In genomic region chr1:191182431-191183162, GRCm38 (mm10) we compare ENCODE assay signal across 8 mouse cellular contexts. TPM values are rescaled to one million over a fixed set of nuclear protein-coding genes. Genes with fewer than 3 reads are reported as not detected.
DNase-seq lines count a peak whose midpoint lies in the region; ATAC-seq and TF ChIP-seq lines count a peak whose summit lies in the region.

No protein-coding gene starts in this region.

- peaks cover 86% of the 10 kb centered on the region for H3K4me1 ChIP-seq in embryonic facial prominence, embryonic 10.5 days
- peaks cover 54% of the 10 kb centered on the region for H3K4me1 ChIP-seq in heart, embryonic 11.5 days (ENCODE audit: control insufficient read depth, insufficient read depth, low read length)
- peaks cover 29% of the 10 kb centered on the region for H3K4me1 ChIP-seq in lung, embryonic 14.5 days (ENCODE audit: insufficient read depth)
- H3K4me1 ChIP-seq in neural tube, embryonic 14.5 days (ENCODE audit: control insufficient read depth, insufficient read depth, low read length), result peaks cover 28% of the 10 kb centered on the region

- under 1% methylated on average over 61 of the region's 61 CpGs for WGBS in embryonic facial prominence, embryonic 10.5 days
- WGBS in heart, embryonic 11.5 days (ENCODE audit: insufficient replicate concordance), result under 1% methylated on average over 61 of the region's 61 CpGs
- under 1% methylated on average over 61 of the region's 61 CpGs for WGBS in lung, embryonic 14.5 days
- under 1% methylated on average over 61 of the region's 61 CpGs for WGBS in neural tube, embryonic 14.5 days

- H3K27ac ChIP-seq in embryonic facial prominence, embryonic 10.5 days (replicated peaks), result peak overlapping the region; percentile 70
- H3K27ac ChIP-seq in heart, embryonic 11.5 days (ENCODE audit: low read depth, low read length), result peak overlapping the region; percentile 83
- H3K27ac ChIP-seq in lung, embryonic 14.5 days (ENCODE audit: low read depth), result peak overlapping the region; percentile 79
- peak overlapping the region; percentile 44; the same call in 1 of the 2 replicates for H3K27ac ChIP-seq in neural tube, embryonic 14.5 days (ENCODE audit: low read depth, low read length)

- H3K9me3 ChIP-seq in embryonic facial prominence, embryonic 10.5 days, result no peaks in the 10 kb centered on the region
- H3K9me3 ChIP-seq in heart, embryonic 11.5 days (replicated peaks; ENCODE audit: control insufficient read depth, low read length), result no peaks in the 10 kb centered on the region
- H3K9me3 ChIP-seq in lung, embryonic 14.5 days (ENCODE audit: low read depth, low read length), result no peaks in the 10 kb centered on the region
- H3K9me3 ChIP-seq in neural tube, embryonic 14.5 days (ENCODE audit: control insufficient read depth, low read length), result no peaks in the 10 kb centered on the region

- TF ChIP-seq CTCF in lung, embryonic 14.5 days (IDR thresholded peaks at IDR 0.05; ENCODE audit: low read depth), result peak; percentile 62

- peak; percentile 25 for DNase-seq in 3T3-L1 (ENCODE audit: low read depth, low spot score)
- DNase-seq in adrenal gland, adult 18-20 months (ENCODE audit: low spot score in 2 of 2), result peak; percentile 61
- DNase-seq in embryonic facial prominence, embryonic 10.5 days (ENCODE audit: low spot score), result peak; percentile 81
- peak; percentile 67 for DNase-seq in kidney, adult 9 months
- peak; percentile 87 for DNase-seq in lung, embryonic 14.5 days
- peak; percentile 49 to 68 for DNase-seq in urinary bladder, postnatal 4 days (ENCODE audit: low spot score in 2 of 2)

- peak overlapping the region; percentile 73 for H3K4me3 ChIP-seq in embryonic facial prominence, embryonic 10.5 days
- H3K4me3 ChIP-seq in heart, embryonic 11.5 days (ENCODE audit: low read depth, low read length), result peak overlapping the region; percentile 66
- peak overlapping the region; percentile 60 for H3K4me3 ChIP-seq in lung, embryonic 14.5 days (ENCODE audit: low read depth, low read length)
- H3K4me3 ChIP-seq in neural tube, embryonic 14.5 days (ENCODE audit: low read depth, low read length), result peak overlapping the region; percentile 40

- H3K36me3 ChIP-seq in embryonic facial prominence, embryonic 10.5 days (replicated peaks), result no peaks in the 10 kb centered on the region
- H3K36me3 ChIP-seq in heart, embryonic 11.5 days (ENCODE audit: control insufficient read depth, insufficient read depth, low read length), result no peaks in the 10 kb centered on the region
- no peaks in the 10 kb centered on the region for H3K36me3 ChIP-seq in lung, embryonic 14.5 days (ENCODE audit: insufficient read depth)
- no peaks in the 10 kb centered on the region for H3K36me3 ChIP-seq in neural tube, embryonic 14.5 days (ENCODE audit: control insufficient read depth, insufficient read depth, low read length)

- peaks cover 98% of the 10 kb centered on the region for H3K27me3 ChIP-seq in embryonic facial prominence, embryonic 10.5 days (replicated peaks; ENCODE audit: low read depth, poor library complexity, severe bottlenecking)
- H3K27me3 ChIP-seq in heart, embryonic 11.5 days (ENCODE audit: control insufficient read depth, insufficient read depth, low read length), result peaks cover 9% of the 10 kb centered on the region; the same call in 1 of the 2 replicates
- peaks cover 45% of the 10 kb centered on the region for H3K27me3 ChIP-seq in lung, embryonic 14.5 days (ENCODE audit: insufficient read depth, low read length)
- H3K27me3 ChIP-seq in neural tube, embryonic 14.5 days (ENCODE audit: control insufficient read depth, insufficient read depth, low read length), result peaks cover 59% of the 10 kb centered on the region

- peak overlapping the region; percentile 83 for H3K9ac ChIP-seq in heart, embryonic 11.5 days (ENCODE audit: low read depth, low read length)
- H3K9ac ChIP-seq in lung, embryonic 14.5 days, result peak overlapping the region; percentile 62
- peak overlapping the region; percentile 37; the same call in 1 of the 2 replicates for H3K9ac ChIP-seq in neural tube, embryonic 14.5 days (replicated peaks; ENCODE audit: low read depth, low read length)

- peak; percentile 35; the same call in 1 of the 2 replicates for ATAC-seq in heart, embryonic 11.5 days (replicated peaks; ENCODE audit: insufficient number of reproducible peaks, low FRiP score, low TSS enrichment)
- peak; percentile 29 for ATAC-seq in lung, embryonic 14.5 days (ENCODE audit: insufficient read depth)
- no peak for ATAC-seq in neural tube, embryonic 14.5 days (ENCODE audit: low read depth)

- peak overlapping the region; percentile 97 for H3K4me2 ChIP-seq in heart, embryonic 11.5 days
- peak overlapping the region; percentile 99 for H3K4me2 ChIP-seq in lung, embryonic 14.5 days
- peak overlapping the region; percentile 91 for H3K4me2 ChIP-seq in neural tube, embryonic 14.5 days (ENCODE audit: low read depth, low read length)

RNA-seq across cellular contexts. Expression of gene Fam71a, which starts 18.0 kb away (rescaled TPM):
- not detected for total RNA-seq in adrenal gland, adult 18-20 months (2021)
- polyA plus RNA-seq in embryonic facial prominence, embryonic 10.5 days (2016; fragmentation: Nextera tagmentation; extraction: Ambion mirVana), result not detected in 2 replicates
- polyA plus RNA-seq in heart, embryonic 11.5 days (2014; fragmentation: Nextera tagmentation; extraction: Ambion mirVana), result not detected in 2 replicates
- polyA plus RNA-seq in lung, embryonic 14.5 days (2014; fragmentation: Nextera tagmentation; extraction: Ambion mirVana), result not detected in 2 replicates
- not detected in 2 replicates for polyA plus RNA-seq in neural tube, embryonic 14.5 days (2014; fragmentation: Nextera tagmentation; extraction: Ambion mirVana)

RNA-seq across cellular contexts. Expression of gene Atf3, which starts 35.2 kb away (rescaled TPM):
- total RNA-seq in adrenal gland, adult 18-20 months (2021), result 10 to 100 TPM in 1 of 2 experiments, 1 to 10 TPM in 1; 6.0 to 30.7 TPM
- 1.5 and 2.1 TPM in 2 replicates for polyA plus RNA-seq in embryonic facial prominence, embryonic 10.5 days (2016; fragmentation: Nextera tagmentation; extraction: Ambion mirVana)
- 13.7 and 17.4 TPM in 2 replicates for polyA plus RNA-seq in heart, embryonic 11.5 days (2014; fragmentation: Nextera tagmentation; extraction: Ambion mirVana)
- polyA plus RNA-seq in lung, embryonic 14.5 days (2014; fragmentation: Nextera tagmentation; extraction: Ambion mirVana), result 3.7 and 4.5 TPM in 2 replicates
- polyA plus RNA-seq in neural tube, embryonic 14.5 days (2014; fragmentation: Nextera tagmentation; extraction: Ambion mirVana), result 0.66 and 1.7 TPM in 2 replicates

Comparison
In these comparisons a context has a peak if more than half of its experiments do, and no peak if none do; other contexts are left out.
1. DNase-seq: peak in every context shown above with its lines; median percentile 87 in lung, embryonic 14.5 days; 81 in embryonic facial prominence, embryonic 10.5 days; 67 in kidney, adult 9 months; 61 in adrenal gland, adult 18-20 months; 58 in urinary bladder, postnatal 4 days; 25 in 3T3-L1.